Mouse (Mus musculus) embryonic stem cell, embryonic (primary cell): ENCODE measurements around the gene 4930519P11Rik.

Source experiments
- CTCF ChIA-PET, 4 experiments: fragments of 300-600 bp in 2 of 4; fragments of 350-600 bp in 2 of 4; sonication (Branson Sonifier 250); formaldehyde crosslinking; loops; one replicate each; lab custom pipeline; 2022; ENCODE audit warnings: inconsistent platforms in 2 of 4; lab: Charles Lee
- POLR2A ChIA-PET, 4 experiments: fragments of 300-600 bp in 2 of 4; fragments of 350-600 bp in 2 of 4; sonication (Branson Sonifier 250); formaldehyde crosslinking; loops; one replicate each; lab custom pipeline; 2022; ENCODE audit warnings: antibody characterized with exemption in 4 of 4, inconsistent platforms in 1 of 4; lab: Charles Lee

The 4930519P11Rik gene

DNA sequence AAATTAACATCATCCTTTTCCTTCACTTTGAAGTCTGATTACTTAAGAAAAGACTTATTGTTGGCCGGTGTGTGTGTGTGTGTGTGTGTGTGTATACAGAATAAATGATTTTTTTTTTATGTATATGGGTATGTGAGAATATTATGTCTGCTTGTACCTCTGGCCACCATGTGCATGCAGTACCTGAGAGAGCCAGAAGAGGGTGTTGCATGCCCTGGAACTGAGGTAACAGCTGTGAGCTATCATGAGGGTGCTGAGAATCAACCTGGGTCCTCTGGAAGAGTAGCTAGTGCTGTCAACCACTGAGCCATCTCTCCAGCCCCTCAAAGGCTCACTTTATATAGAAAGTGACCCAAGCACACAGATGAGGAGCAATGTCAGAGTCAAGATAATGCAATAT is 31.8 kb downstream of the 4930519P11Rik start:
- POLR2A ChIA-PET = interaction anchor here in 3 of 4 experiments (0.6 to 5.5 kb wide), 24 partner anchors 9 to 941 kb away, joined by 3 to 62 read pairs (median 4); partner anchors contain the start of genes 4930519P11Rik (in 3 of the 3), Zfp341 (in 3 of the 3), E2f1 (in 2 of the 3) and Actl10 (in 1 of the 3)
- CTCF ChIA-PET = interaction anchor here (0.6 to 4.8 kb wide), 22 partner anchors 9 to 373 kb away, joined by 3 to 21 read pairs (median 4); partner anchors contain the start of genes 4930519P11Rik (in 2 of the 4), Zfp341 (in 2 of the 4), Actl10 (in 1 of the 4) and E2f1 (in 1 of the 4)

DNA sequence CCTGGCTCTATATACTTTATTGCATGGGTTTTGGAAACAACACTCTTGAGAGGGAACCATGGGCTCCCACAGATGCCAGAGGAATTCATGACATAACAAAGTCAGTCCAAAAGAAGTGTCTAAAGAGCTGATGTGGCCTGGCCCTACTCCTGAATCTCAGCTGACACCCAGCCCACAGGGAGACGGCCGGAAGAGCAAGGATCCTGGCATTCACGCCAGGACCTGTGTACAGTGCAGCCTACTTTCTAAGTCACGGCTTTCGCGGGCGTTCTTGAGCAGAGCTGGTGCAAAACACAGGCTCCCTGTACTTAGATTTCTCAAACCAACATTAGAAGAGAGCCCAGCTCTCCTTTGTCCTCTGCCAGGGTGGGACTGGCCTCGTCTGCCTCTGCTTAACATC is 32.7 kb downstream of the 4930519P11Rik start:
- POLR2A ChIA-PET = interaction anchor here in 3 of 4 experiments (0.7 to 5.5 kb wide), 20 partner anchors 9 to 210 kb away, joined by 3 to 62 read pairs (median 5); partner anchors contain the start of genes E2f1 (in 2 of the 3), 1700003F12Rik (in 1 of the 3), 4930519P11Rik (in 1 of the 3) and Actl10 (in 1 of the 3)
- CTCF ChIA-PET = interaction anchor here in 3 of 4 experiments (1.0 to 4.8 kb wide), 10 partner anchors 11 to 372 kb away, joined by 3 to 22 read pairs (median 6); partner anchors contain the start of genes Actl10 (in 1 of the 3), Bpifb5 (in 1 of the 3), E2f1 (in 1 of the 3) and Snta1 (in 1 of the 3)

DNA sequence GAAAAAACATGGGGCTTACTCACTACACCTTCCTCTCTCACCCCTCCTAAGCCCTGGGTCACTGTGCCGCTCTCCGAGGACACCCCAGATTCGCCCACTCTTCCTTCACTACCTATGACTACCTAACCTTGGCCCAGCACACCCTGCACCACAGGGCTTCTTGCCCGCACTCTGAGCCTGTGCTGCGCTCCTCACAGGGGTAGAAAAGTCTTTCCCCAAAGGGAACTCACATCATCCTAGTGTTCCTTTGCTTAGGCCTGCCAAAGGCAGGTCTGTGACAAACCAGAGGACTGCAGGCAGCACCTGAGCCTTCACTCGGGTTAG is 35.5 kb downstream of the 4930519P11Rik start:
- POLR2A ChIA-PET = interaction anchor here in 3 of 4 experiments (0.5 to 5.5 kb wide), 12 partner anchors 9 to 155 kb away, joined by 3 to 28 read pairs (median 6); partner anchors contain the start of genes 4930519P11Rik (in 1 of the 3), E2f1 (in 1 of the 3) and Zfp341 (in 1 of the 3)

DNA sequence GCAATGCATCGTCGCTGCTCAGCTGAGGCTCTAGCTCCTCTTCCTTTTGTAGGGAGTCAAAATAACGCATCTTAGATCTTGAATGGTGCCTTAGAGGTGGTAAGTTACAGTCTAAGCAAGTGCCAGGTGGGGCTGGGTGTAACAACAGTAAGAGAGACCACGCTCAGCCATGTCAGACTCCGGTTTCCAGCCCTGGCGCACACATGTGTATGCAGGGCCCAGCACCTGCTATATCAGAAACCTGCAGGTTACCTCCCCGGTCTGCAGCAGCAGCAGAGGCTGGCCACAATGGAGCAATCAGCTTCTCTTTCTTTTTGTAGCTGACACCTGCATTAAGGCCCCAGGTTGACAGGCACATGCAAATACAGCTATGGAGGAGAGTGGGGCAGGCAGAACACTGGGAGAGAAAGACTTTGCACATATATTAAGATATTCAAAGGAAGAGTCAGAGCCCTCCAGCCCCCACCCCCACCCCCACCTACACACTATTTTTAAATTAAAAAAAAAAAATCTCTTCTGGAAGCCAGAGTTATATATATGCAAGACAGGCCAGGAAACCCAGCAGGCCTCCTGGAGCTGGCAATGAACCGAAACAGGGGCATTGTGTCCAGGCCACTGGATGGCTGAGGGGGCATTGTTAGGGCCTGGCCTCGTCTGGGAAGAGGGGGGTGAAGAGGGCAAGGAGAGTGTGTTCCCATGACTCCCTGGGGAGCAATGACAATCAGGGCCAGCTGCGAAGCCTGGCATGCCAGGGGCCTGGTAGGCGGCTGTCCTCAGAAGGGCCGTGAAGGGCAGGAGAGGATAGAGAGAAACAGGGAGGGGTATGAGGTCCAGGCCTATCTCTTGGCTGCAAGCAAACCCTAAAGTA is 36.1 kb downstream of the 4930519P11Rik start:
- ChIA-PET CTCF (interaction anchor here (0.6 to 2.2 kb wide), 9 partner anchors 9 to 169 kb away, joined by 3 to 13 read pairs (median 4); partner anchors contain the start of gene Snta1 (in 1 of the 4)), POLR2A (interaction anchor here in 3 of 4 experiments (0.5 to 5.5 kb wide), 21 partner anchors 8 to 339 kb away, joined by 3 to 28 read pairs (median 4); partner anchors contain the start of genes 4930519P11Rik (in 1 of the 3), Actl10 (in 1 of the 3), E2f1 (in 1 of the 3) and Pxmp4 (in 1 of the 3))

More for the DNA sequence above, 35.5 kb downstream of the 4930519P11Rik start:
- CTCF ChIA-PET = interaction anchor here in 3 of 4 experiments (0.6 to 2.2 kb wide), 6 partner anchors 8 to 68 kb away, joined by 4 to 13 read pairs (median 5); partner anchors contain the start of gene Pxmp4 (in 1 of the 3)

DNA sequence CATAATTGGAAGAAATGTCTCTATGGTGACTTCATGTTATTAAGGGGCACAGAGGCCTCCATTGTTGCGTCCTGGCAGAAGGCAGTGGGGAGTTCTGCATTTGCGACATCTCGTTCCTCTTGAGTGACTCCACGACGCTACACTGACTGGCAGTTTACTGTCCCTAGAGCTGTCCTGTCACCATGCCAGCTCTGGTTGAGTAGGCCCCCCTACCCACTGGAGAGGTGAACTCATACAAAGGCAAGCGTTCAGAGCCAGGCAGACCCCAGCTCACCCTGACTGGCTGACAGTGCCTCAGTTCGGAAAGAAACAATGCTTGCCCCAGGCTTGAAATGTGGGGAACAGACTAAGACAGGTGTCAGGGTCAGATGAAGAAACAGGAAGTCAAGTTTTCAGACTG is 39.0 kb downstream of the 4930519P11Rik start:
- POLR2A ChIA-PET = interaction anchor here in 1 of 4 experiments (0.8 to 1.2 kb wide), 2 partner anchors 10 to 29 kb away, joined by 3 read pairs; no protein-coding TSS in a partner anchor
- CTCF ChIA-PET = interaction anchor here in 1 of 4 experiments (0.8 kb wide), 1 partner anchor 73 kb away, joined by 3 read pairs; no protein-coding TSS in a partner anchor

DNA sequence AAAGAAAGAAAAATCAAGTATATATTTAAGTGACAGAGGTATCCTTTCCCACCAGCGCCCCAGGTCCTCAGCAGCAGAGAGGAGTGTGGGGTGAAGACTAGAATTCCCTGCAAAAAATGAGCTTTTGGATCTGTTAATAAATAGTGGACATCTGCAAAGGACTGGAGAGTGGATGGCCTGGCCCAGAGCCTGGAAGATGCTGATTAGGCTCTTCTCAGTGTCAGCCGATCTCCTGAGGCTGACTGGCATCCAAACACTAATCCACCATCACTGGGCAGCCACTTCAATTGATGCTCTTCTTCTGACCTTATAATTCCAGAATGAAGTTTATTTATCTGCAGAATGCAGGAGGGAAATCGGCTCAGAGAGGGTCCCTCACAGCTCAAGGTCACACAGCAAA is 40.2 kb downstream of the 4930519P11Rik start:
- CTCF ChIA-PET = interaction anchor here in 2 of 4 experiments (1.3 to 2.2 kb wide), 3 partner anchors 13 to 153 kb away, joined by 3 to 5 read pairs (median 3); no protein-coding TSS in a partner anchor
- POLR2A ChIA-PET = interaction anchor here in 3 of 4 experiments (0.6 to 18.6 kb wide), 5 partner anchors 8 to 146 kb away, joined by 3 to 479 read pairs (median 5); partner anchors contain the start of genes 1700003F12Rik (in 1 of the 3), Actl10 (in 1 of the 3) and Necab3 (in 1 of the 3)

DNA sequence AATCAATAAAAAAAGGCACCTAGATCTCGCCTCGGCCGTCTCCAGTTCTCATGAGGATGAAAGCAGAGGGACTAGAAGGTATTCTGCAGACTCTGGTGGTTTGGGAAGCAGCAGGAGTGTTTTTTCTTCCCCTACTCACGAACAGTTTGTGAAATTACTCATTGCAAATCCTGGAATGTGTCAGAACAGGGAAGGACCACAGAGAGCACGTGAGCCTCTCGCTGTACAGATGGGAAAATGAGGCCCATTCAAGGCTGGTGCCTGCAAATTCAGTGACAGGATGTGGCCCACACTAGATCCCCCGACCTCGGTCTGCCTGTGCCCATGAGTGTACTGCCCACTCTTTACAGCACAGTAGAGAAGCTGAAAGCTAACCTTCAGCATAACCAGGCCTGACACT is 41.3 kb downstream of the 4930519P11Rik start:
- ChIA-PET CTCF (interaction anchor here in 3 of 4 experiments (0.9 to 3.9 kb wide), 5 partner anchors 10 to 152 kb away, joined by 3 to 17 read pairs (median 5); partner anchors contain the start of genes 4930519P11Rik (in 1 of the 3) and Zfp341 (in 1 of the 3)), POLR2A (interaction anchor here in 3 of 4 experiments (0.6 to 18.6 kb wide), 22 partner anchors 8 to 416 kb away, joined by 3 to 479 read pairs (median 6); partner anchors contain the start of genes Actl10 (in 2 of the 3), Pxmp4 (in 2 of the 3), 1700003F12Rik (in 1 of the 3) and 4930519P11Rik (in 1 of the 3))

DNA sequence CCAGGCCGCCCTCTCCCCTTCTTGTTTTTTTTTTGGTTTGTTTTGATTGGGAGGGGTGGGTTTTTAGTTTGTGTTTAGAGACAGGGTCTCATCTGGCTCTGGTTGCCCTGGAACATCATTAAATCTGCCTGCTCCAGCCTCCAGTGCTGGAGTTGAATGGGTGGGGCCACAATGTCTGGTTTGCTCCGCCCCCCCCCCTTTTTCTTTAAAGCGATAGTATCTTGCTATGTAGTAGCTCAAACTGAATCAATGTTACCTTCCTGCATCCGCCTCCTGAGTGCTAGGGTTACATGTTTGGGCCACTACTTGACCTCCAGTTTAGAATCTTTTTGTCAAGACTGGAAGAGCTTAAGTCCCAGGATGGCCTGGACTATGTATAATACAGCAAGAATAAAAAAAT is 42.0 kb downstream of the 4930519P11Rik start:
- ChIA-PET CTCF (interaction anchor here (0.7 to 3.9 kb wide), 7 partner anchors 10 to 219 kb away, joined by 3 to 17 read pairs (median 6); partner anchors contain the start of genes 4930519P11Rik (in 1 of the 4), Raly (in 1 of the 4) and Zfp341 (in 1 of the 4)), POLR2A (interaction anchor here in 3 of 4 experiments (0.6 to 18.6 kb wide), 29 partner anchors 9 to 417 kb away, joined by 3 to 479 read pairs (median 5); partner anchors contain the start of genes Actl10 (in 2 of the 3), Pxmp4 (in 2 of the 3), Snta1 (in 2 of the 3) and 1700003F12Rik (in 1 of the 3))

DNA sequence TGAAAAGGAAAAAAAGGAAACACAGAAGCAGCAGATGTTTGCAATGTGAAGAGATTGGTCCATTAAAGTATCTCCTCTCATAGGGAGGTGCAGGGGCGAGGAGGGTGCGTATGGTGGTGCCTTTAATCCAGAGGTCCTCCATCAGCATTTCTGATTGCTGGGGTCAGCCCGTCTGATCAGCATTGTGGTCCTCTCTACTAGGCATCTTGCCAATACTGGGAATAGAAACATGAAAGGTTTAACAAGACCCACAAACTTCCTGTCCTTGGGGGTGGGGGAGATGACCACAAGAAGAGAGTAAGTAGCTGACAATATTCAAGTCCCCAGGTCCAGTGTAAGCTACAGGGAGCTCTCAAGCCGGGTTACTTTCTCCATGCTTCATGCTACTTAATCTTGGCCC is 42.6 kb downstream of the 4930519P11Rik start:
- CTCF ChIA-PET = interaction anchor here in 3 of 4 experiments (0.7 to 3.9 kb wide), 5 partner anchors 11 to 220 kb away, joined by 3 to 17 read pairs (median 6); partner anchors contain the start of gene Raly (in 1 of the 3)
- POLR2A ChIA-PET = interaction anchor here in 3 of 4 experiments (0.8 to 18.6 kb wide), 23 partner anchors 10 to 220 kb away, joined by 3 to 479 read pairs (median 5); partner anchors contain the start of genes Actl10 (in 2 of the 3), Pxmp4 (in 2 of the 3), Snta1 (in 2 of the 3) and 1700003F12Rik (in 1 of the 3)

DNA sequence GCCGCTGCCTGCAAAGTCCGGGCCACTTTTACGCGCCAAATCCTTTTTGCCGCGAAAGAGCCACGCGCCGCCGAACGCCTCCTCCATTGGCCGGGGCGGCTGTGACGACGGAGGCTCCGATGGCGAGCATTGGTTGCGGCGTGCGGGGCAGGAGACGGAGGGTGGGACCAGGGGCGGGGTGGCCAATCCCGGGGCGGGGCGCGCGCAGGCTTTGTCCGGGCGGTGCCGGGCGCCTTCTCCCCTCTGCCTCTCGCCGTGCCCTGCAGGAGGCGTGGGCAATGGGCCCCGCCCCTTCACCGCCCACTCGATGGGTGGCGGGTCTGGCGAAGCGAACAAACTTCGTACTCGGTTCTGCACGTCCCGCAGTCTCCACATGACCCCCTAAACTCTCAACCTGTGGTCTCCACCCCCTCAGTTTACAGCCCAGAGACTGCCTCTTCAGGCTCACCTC is 43.4 kb downstream of the 4930519P11Rik start, which contains the start of gene E2f1:
Gene E2f1 (minus strand): TSS at position 57 of the 451 bp plus-strand sequence.
- ChIA-PET CTCF (interaction anchor here in 2 of 4 experiments (1.0 to 3.9 kb wide), 5 partner anchors 12 to 30 kb away, joined by 3 to 17 read pairs (median 6); no protein-coding TSS in a partner anchor), POLR2A (interaction anchor here (0.8 to 18.6 kb wide), 25 partner anchors 8 to 221 kb away, joined by 3 to 479 read pairs (median 9); partner anchors contain the start of genes 4930519P11Rik (in 2 of the 4), Actl10 (in 2 of the 4), Necab3 (in 2 of the 4) and Zfp341 (in 2 of the 4))

DNA sequence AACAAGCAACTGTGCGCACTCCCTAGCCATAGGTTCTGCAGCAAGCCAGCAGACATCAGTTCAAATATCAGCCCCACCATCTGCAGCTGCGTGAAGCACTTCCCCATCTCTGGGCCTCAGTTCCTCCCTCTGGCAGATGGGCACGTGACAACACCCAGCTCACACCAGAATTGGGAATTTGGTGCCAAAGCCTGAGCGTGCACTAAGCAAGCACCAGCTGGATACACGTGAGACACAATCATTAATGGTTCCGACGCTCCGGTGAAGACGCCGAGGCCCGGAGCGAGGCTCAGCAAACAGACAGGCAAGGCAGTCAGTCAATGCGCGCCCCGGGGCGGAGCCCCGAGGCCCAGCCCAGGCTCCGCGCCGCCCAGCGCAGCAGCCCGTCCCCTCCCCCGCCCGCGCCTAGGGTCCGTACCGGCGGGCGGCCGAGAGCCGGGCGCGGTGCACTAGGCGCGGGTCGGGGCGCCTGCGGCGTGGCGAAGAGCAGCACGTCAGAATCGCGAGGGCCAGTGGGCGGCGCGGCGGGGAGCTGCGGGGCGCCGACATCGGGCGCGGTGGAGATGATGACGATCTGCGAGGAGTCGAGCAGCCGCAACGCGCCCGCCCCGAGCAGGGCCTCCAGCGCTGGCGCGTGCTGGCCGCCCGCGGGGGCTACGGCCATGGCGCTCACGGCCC is 44.0 kb downstream of the 4930519P11Rik start:
- ChIA-PET POLR2A (interaction anchor here (0.5 to 18.6 kb wide), 65 partner anchors 7 to 505 kb away, joined by 3 to 479 read pairs (median 4); partner anchors contain the start of genes Actl10 (in 3 of the 4), Necab3 (in 3 of the 4), Zfp341 (in 3 of the 4) and 4930519P11Rik (in 2 of the 4)), CTCF (interaction anchor here in 3 of 4 experiments (0.6 to 3.9 kb wide), 9 partner anchors 12 to 1830 kb away, joined by 3 to 17 read pairs (median 4); partner anchors contain the start of genes 4930519P11Rik (in 1 of the 3), Actl10 (in 1 of the 3) and Zfp341 (in 1 of the 3))

DNA sequence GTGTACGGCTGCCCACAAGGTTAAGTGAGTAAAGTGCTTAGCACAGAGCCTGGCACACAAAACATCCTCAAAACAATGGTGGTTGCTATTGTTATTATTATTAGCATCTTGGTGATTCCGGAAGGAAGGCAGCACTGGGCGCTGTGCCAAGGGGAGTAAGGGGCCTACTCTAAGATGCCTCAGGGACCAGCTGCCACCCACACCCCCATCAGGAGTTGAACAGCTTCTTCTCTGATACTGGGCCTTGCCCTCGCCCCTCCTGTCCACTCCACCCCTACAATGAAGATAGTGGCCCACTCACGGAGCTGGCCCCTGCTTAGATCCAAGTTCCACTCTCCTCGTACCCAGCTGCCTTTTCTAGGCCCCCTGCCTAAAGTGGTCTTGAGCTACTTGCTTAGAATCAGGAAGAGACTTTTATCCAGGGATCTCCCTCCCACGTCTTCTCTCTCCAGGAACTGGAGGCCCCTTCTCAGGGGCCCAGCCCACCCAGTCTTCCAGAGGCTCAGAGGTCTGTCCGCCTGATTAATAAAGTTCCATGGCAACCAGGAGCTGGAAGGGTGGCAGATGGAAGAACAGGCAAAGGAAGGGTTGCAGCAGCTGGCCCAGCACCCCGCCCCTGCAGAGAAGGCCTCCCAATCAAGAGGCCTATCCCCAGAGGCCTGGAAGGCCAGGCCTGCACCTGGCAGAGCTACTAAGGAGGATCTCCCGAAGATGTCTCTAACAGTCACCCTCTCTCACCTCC is 44.7 kb downstream of the 4930519P11Rik start:
- CTCF ChIA-PET = interaction anchor here in 2 of 4 experiments (0.7 to 3.9 kb wide), 8 partner anchors 13 to 1437 kb away, joined by 3 to 17 read pairs (median 4); partner anchors contain the start of genes 4930519P11Rik (in 1 of the 2), Actl10 (in 1 of the 2) and Zfp341 (in 1 of the 2)
- POLR2A ChIA-PET = interaction anchor here (0.5 to 18.6 kb wide), 76 partner anchors 8 to 506 kb away, joined by 3 to 479 read pairs (median 4); partner anchors contain the start of genes Actl10 (in 3 of the 4), Necab3 (in 3 of the 4), Zfp341 (in 3 of the 4) and 4930519P11Rik (in 2 of the 4)

DNA sequence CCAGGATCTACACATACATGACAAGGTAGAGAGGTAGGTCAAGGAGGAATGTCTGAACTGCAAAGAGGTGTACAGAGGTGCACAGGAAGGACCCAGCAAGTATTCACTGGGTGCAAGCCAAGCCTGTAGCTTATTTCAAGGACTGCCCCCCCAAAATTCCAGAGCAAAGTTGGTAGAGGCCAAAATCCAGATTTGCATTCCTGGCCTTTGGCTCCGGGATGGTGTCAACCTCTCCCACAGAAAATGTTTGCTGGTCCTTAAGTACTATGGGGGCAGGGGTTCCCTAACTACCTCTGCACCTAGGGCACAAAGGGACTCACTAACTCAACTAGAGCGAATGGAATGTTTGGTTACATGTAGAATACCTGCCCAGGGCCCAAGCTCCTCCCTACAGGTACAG is 45.5 kb downstream of the 4930519P11Rik start:
- ChIA-PET CTCF (interaction anchor here in 2 of 4 experiments (0.7 to 3.7 kb wide), 3 partner anchors 15 to 1437 kb away, joined by 3 to 12 read pairs (median 5); partner anchors contain the start of gene Actl10 (in 1 of the 2)), POLR2A (interaction anchor here (0.6 to 18.6 kb wide), 45 partner anchors 7 to 507 kb away, joined by 3 to 479 read pairs (median 5); partner anchors contain the start of genes Actl10 (in 3 of the 4), Necab3 (in 3 of the 4), 4930519P11Rik (in 2 of the 4) and Cbfa2t2 (in 2 of the 4))

DNA sequence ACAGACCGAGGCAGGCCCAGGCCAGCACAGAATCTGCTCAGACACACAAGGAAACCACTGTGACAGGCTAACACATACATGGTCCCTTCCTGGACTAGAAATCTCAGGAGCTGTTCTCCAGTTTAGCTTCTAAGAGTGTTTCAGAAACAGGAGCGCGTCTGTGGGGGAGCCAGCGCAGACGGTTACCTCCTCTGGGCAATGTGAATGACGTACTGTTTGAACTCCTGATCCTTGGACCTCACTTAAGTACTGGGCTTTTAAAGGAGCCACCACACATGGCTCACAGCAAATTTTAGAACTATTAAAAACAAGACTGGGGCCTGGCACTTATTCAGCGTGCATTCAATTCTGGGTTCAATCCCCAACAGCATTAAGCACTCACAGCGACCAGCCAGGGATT is 46.6 kb downstream of the 4930519P11Rik start:
- ChIA-PET CTCF (interaction anchor here in 3 of 4 experiments (0.5 to 3.7 kb wide), 4 partner anchors 10 to 46 kb away, joined by 3 to 12 read pairs (median 3); partner anchors contain the start of genes Actl10 (in 1 of the 3) and Zfp341 (in 1 of the 3)), POLR2A (interaction anchor here in 3 of 4 experiments (0.7 to 18.6 kb wide), 15 partner anchors 9 to 330 kb away, joined by 3 to 479 read pairs (median 4); partner anchors contain the start of genes Actl10 (in 3 of the 3), Necab3 (in 2 of the 3), 1700003F12Rik (in 1 of the 3) and 4930519P11Rik (in 1 of the 3))
